8 mouse cellular contexts compared by ENCODE assay signal in genomic region chr10:41449684-41450083, GRCm38 (mm10). TPM values are rescaled to one million over a fixed set of nuclear protein-coding genes. Genes with fewer than 3 reads are reported as not detected.
DNase-seq lines count a peak whose midpoint lies in the region; ATAC-seq and TF ChIP-seq lines count a peak whose summit lies in the region.

No protein-coding gene starts in this region.

- peak overlapping the region; percentile 89 for H3K27ac ChIP-seq in hindbrain, embryonic 10.5 days
- H3K27ac ChIP-seq in liver, embryonic 11.5 days (ENCODE audit: low read depth, low read length) = peak overlapping the region; percentile 62
- peak overlapping the region; percentile 67 for H3K27ac ChIP-seq in midbrain, postnatal 0 days (ENCODE audit: low read depth, low read length)

- H3K27me3 ChIP-seq in hindbrain, embryonic 10.5 days (ENCODE audit: insufficient read depth, poor library complexity, severe bottlenecking) = no peaks in the 10 kb centered on the region
- H3K27me3 ChIP-seq in liver, embryonic 11.5 days (replicated peaks; ENCODE audit: control insufficient read depth, insufficient read depth, low read length) = no peaks in the 10 kb centered on the region
- no peaks in the 10 kb centered on the region for H3K27me3 ChIP-seq in midbrain, postnatal 0 days (ENCODE audit: insufficient read depth, low read length)

- no peaks in the 10 kb centered on the region for H3K9me3 ChIP-seq in hindbrain, embryonic 10.5 days
- no peaks in the 10 kb centered on the region for H3K9me3 ChIP-seq in liver, embryonic 11.5 days (ENCODE audit: control insufficient read depth, low read length)
- no peaks in the 10 kb centered on the region for H3K9me3 ChIP-seq in midbrain, postnatal 0 days (ENCODE audit: low read length)

- peaks cover 31% of the 10 kb centered on the region for H3K4me1 ChIP-seq in hindbrain, embryonic 10.5 days (replicated peaks)
- peaks cover 19% of the 10 kb centered on the region for H3K4me1 ChIP-seq in liver, embryonic 11.5 days (replicated peaks; ENCODE audit: control insufficient read depth, insufficient read depth, low read length)
- H3K4me1 ChIP-seq in midbrain, postnatal 0 days (ENCODE audit: insufficient read depth, low read length) = peaks cover 6% of the 10 kb centered on the region; the same call in 1 of the 2 replicates

- WGBS in hindbrain, embryonic 10.5 days = 15% methylated on average over 14 of the region's 14 CpGs
- WGBS in liver, embryonic 11.5 days = 17% methylated on average over 14 of the region's 14 CpGs
- WGBS in midbrain, postnatal 0 days = 8% methylated on average over 14 of the region's 14 CpGs

- ATAC-seq in frontal cortex, adult (ENCODE audit: low TSS enrichment) = peak; percentile 84
- ATAC-seq in liver, embryonic 11.5 days (replicated peaks; ENCODE audit: low FRiP score) = peak; percentile 42
- peak; percentile 82 for ATAC-seq in midbrain, postnatal 0 days (ENCODE audit: low FRiP score)

- H3K4me3 ChIP-seq in hindbrain, embryonic 10.5 days = peak overlapping the region; percentile 87
- H3K4me3 ChIP-seq in liver, embryonic 11.5 days (ENCODE audit: low read depth, low read length) = peak overlapping the region; percentile 82
- H3K4me3 ChIP-seq in midbrain, postnatal 0 days (ENCODE audit: low read depth, low read length) = peak overlapping the region; percentile 78

- no peak for TF ChIP-seq CTCF in midbrain, postnatal 0 days (IDR thresholded peaks at IDR 0.05)

- H3K4me2 ChIP-seq in liver, embryonic 11.5 days = peak overlapping the region; percentile 71
- peak overlapping the region; percentile 50 for H3K4me2 ChIP-seq in midbrain, postnatal 0 days (ENCODE audit: low read depth, low read length, poor library complexity, severe bottlenecking)

- DNase-seq in frontal cortex, postnatal 10 days (ENCODE audit: low spot score in 2 of 2) = no peak
- DNase-seq in CD4-positive, CD25-positive, alpha-beta regulatory T cell, adult 2 months (ENCODE audit: low read depth, low spot score) = peak; percentile 60
- DNase-seq in cerebellum, adult 9-11 months = peak; percentile 67
- DNase-seq in hindbrain, embryonic 10.5 days (ENCODE audit: low spot score) = no peak
- no peak for DNase-seq in liver, embryonic 11.5 days (ENCODE audit: low spot score)
- DNase-seq in midbrain, postnatal 0 days (ENCODE audit: low spot score) = peak; percentile 54
- no peak for DNase-seq in c-Kit-positive CD71-positive TER-119-positive erythroid progenitor cells, embryonic 14.5 days (ENCODE audit: low spot score)

- H3K9ac ChIP-seq in liver, embryonic 11.5 days (ENCODE audit: low read depth, low read length) = peak overlapping the region; percentile 79
- H3K9ac ChIP-seq in midbrain, postnatal 0 days (replicated peaks; ENCODE audit: low read length, poor library complexity, severe bottlenecking) = peak overlapping the region; percentile 82

- H3K36me3 ChIP-seq in hindbrain, embryonic 10.5 days = peaks cover 23% of the 10 kb centered on the region
- peaks cover 10% of the 10 kb centered on the region; the same call in 1 of the 2 replicates for H3K36me3 ChIP-seq in liver, embryonic 11.5 days (ENCODE audit: control insufficient read depth, insufficient read depth, low read length)
- peaks cover 5% of the 10 kb centered on the region; the same call in 1 of the 2 replicates for H3K36me3 ChIP-seq in midbrain, postnatal 0 days (ENCODE audit: insufficient read depth, low read length)

RNA-seq across cellular contexts. Expression of gene Zbtb24, which starts 0.5 kb away (rescaled TPM):
- 18.6 TPM in 2 replicates for polyA plus RNA-seq in hindbrain, embryonic 10.5 days (2016; fragmentation: Nextera tagmentation; extraction: Ambion mirVana)
- 10.8 and 11.5 TPM in 2 replicates for polyA plus RNA-seq in liver, embryonic 11.5 days (2014; fragmentation: Nextera tagmentation; extraction: Ambion mirVana)
- 17.2 and 22.3 TPM in 2 replicates for total RNA-seq in midbrain, postnatal 0 days (2014; rRNA removed)
- 15.5 and 15.8 TPM in 2 replicates for polyA plus RNA-seq in midbrain, postnatal 0 days (2015; fragmentation: Nextera tagmentation; extraction: Ambion mirVana)

RNA-seq across cellular contexts. Expression of gene Mical1, which starts 26.4 kb away (rescaled TPM):
- polyA plus RNA-seq in hindbrain, embryonic 10.5 days (2016; fragmentation: Nextera tagmentation; extraction: Ambion mirVana) = 48.1 and 51.3 TPM in 2 replicates
- 19.3 and 19.8 TPM in 2 replicates for polyA plus RNA-seq in liver, embryonic 11.5 days (2014; fragmentation: Nextera tagmentation; extraction: Ambion mirVana)
- total RNA-seq in midbrain, postnatal 0 days (2014; rRNA removed) = 24.1 and 24.6 TPM in 2 replicates
- 18.7 and 21.2 TPM in 2 replicates for polyA plus RNA-seq in midbrain, postnatal 0 days (2015; fragmentation: Nextera tagmentation; extraction: Ambion mirVana)

RNA-seq across cellular contexts. Expression of gene Smpd2, which starts 40.5 kb away (rescaled TPM):
- 57.8 and 59.7 TPM in 2 replicates for polyA plus RNA-seq in hindbrain, embryonic 10.5 days (2016; fragmentation: Nextera tagmentation; extraction: Ambion mirVana)
- polyA plus RNA-seq in liver, embryonic 11.5 days (2014; fragmentation: Nextera tagmentation; extraction: Ambion mirVana) = 21.8 and 25.3 TPM in 2 replicates
- total RNA-seq in midbrain, postnatal 0 days (2014; rRNA removed) = 34.4 and 36.9 TPM in 2 replicates
- 43.5 and 44.0 TPM in 2 replicates for polyA plus RNA-seq in midbrain, postnatal 0 days (2015; fragmentation: Nextera tagmentation; extraction: Ambion mirVana)

RNA-seq across cellular contexts. Expression of gene Ppil6, which starts 40.6 kb away (rescaled TPM):
- polyA plus RNA-seq in hindbrain, embryonic 10.5 days (2016; fragmentation: Nextera tagmentation; extraction: Ambion mirVana) = 1.1 and 1.2 TPM in 2 replicates
- polyA plus RNA-seq in liver, embryonic 11.5 days (2014; fragmentation: Nextera tagmentation; extraction: Ambion mirVana) = 0.25 TPM in 1 of 2 replicates, not detected in the other
- 1.8 and 2.3 TPM in 2 replicates for total RNA-seq in midbrain, postnatal 0 days (2014; rRNA removed)
- polyA plus RNA-seq in midbrain, postnatal 0 days (2015; fragmentation: Nextera tagmentation; extraction: Ambion mirVana) = 4.7 and 5.3 TPM in 2 replicates

Comparison
In these comparisons a context has a peak if more than half of its experiments do, and no peak if none do; other contexts are left out.
1. DNase-seq: peak in CD4-positive, CD25-positive, alpha-beta regulatory T cell, adult 2 months (single experiment), cerebellum, adult 9-11 months (single experiment) and midbrain, postnatal 0 days (single experiment); none in frontal cortex, postnatal 10 days (0 of 2), hindbrain, embryonic 10.5 days (single experiment), liver, embryonic 11.5 days (single experiment) and c-Kit-positive CD71-positive TER-119-positive erythroid progenitor cells, embryonic 14.5 days (single experiment).
2. Peak in every context shown above with its lines, with median percentiles within 50 percentile points of each other: ATAC-seq, H3K27ac ChIP-seq and H3K4me3 ChIP-seq.